Mouse (Mus musculus): ENCODE results near the gene Pcsk4.
"Not testable (repeated sequence)": the region's sequence is repeated elsewhere in the genome, so short reads cannot be mapped to it uniquely, and the experiment has no call there.

Pcsk4 gene

GRCm38 (mm10) chr10:80348244-80348781 lies 19.0 kb upstream of the Pcsk4 start, which contains the start of gene Adamtsl5:
Gene Adamtsl5, minus strand, starts transcription at chr10:80348412.
- no peak for DNase-seq (ENCODE audit: low read depth, low spot score)

DNA sequence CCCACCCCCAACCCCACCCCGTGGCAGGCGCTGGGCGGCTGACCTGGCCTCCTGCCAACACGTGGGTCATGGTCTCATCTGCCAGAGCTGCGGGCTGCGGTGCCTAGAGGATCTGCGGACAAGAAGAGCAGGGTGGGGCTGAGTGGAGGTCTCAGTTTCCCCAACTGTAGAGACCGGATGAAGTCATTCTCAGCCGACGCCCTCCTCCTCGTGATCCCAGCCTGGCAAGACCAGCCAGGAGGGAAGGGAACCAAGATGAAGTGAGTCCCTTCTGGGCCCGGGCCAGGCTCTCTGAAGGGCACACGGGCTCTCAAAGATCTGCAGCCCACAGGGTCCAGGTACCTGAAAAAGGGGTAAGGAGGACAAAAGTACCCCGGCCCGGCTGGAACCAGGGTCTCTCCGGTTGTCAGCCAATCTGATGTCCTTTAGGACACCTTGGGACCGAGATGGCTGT lies 18.2 kb upstream of the Pcsk4 start:
- no peak for DNase-seq (ENCODE audit: low read depth, low spot score)

DNA sequence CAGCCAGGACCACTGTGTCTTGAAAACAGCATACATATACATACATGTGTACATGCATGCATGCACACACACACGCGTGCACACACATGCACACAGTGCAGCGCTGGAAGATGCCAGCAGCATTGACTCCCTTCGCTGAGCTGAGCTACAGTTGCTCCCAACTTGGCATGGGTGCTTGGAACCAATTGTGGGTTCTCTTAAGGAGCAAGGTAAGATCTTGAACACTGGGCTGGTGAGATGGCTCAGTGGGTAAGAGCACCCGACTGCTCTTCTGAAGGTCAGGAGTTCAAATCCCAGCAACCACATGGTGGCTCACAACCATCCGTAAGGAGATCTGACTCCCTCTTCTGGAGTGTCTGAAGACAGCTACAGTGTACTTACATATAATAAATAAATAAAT lies 16.6 kb upstream of the Pcsk4 start:
- not testable (repeated sequence) for DNase-seq (ENCODE audit: low read depth, low spot score)

DNA sequence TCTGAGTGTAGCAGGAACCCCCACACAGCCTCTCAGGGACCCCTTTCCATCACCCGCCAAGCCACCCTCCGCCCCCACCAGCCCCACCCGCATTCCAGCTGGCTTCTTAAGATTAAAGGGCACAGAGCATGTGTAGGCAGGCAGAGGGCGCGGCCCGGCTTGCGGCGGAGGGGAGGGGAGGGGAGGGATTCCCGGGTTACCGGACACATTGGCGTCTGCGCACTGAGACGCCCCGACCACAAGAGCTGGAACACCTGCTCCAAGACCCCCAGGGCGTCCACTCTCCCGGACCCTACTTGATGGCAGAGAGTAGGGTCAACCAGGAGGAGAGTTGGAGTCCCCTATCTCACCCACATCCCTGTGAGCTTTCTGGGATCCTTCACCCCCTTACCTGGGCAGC lies 15.8 kb upstream of the Pcsk4 start:
- DNase-seq (ENCODE audit: low read depth, low spot score), result no peak

DNA sequence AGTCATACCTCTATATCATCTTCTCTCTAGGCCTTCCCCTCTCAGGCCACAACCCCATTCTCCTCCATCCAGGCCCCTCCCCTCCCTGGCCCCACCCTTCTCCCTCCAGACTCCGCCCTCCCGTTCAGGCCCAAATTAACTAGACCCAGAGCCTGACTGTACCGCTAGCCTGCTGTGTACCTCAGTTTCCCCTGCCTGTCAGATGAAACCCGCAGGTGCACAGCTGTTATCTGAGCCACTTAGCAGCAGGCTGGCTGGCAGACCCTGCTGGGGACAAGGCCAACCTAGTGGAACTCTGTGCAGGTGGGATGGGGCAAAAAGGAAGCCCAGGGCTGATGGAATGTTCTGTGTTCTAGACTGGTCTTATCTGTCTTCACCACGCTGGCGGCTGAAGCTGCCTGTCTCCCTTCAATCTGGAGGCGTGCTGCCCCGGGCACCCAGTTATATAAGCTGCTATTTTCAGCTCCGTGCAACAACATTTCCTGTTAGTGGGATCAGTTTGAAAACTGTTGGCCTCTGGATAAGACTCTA lies 14.9 kb upstream of the Pcsk4 start:
- DNase-seq (ENCODE audit: low read depth, low spot score), result no peak

GRCm38 (mm10) chr10:80343425-80343895 lies 14.2 kb upstream of the Pcsk4 start:
- no peak for DNase-seq (ENCODE audit: low read depth, low spot score)

- no peak for DNase-seq (ENCODE audit: low read depth, low spot score)
Observed at GRCm38 (mm10) chr10:80342749-80343424, 13.6 kb upstream of the Pcsk4 start.

DNA sequence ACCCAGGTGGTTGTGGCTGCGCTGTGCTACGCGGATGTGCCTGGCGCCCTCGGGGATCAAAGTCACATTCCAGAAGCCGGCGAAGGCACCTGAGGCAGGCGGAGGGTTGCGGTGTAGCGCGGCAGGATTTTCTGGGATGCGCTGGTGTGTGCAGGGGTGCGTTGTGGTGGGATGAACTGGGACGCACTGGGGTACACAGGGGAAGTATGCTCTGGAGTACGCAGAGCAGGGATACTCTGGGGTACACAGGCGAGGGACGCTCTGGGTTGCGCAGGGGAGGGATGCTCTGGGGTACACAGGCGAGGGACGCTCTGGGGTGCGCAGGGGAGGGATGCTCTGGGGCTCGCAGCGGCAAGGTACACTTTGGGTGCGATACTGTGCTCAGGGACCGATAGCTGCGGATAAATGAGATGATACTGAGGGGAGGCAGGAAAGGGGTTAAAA lies 13.0 kb upstream of the Pcsk4 start:
- no peak for DNase-seq (ENCODE audit: low read depth, low spot score)

GRCm38 (mm10) chr10:80341491-80342304 lies 12.4 kb upstream of the Pcsk4 start:
- DNase-seq (ENCODE audit: low read depth, low spot score), result no peak

- no peak for DNase-seq (ENCODE audit: low read depth, low spot score)
Observed at GRCm38 (mm10) chr10:80341026-80341425, 11.7 kb upstream of the Pcsk4 start.

DNA sequence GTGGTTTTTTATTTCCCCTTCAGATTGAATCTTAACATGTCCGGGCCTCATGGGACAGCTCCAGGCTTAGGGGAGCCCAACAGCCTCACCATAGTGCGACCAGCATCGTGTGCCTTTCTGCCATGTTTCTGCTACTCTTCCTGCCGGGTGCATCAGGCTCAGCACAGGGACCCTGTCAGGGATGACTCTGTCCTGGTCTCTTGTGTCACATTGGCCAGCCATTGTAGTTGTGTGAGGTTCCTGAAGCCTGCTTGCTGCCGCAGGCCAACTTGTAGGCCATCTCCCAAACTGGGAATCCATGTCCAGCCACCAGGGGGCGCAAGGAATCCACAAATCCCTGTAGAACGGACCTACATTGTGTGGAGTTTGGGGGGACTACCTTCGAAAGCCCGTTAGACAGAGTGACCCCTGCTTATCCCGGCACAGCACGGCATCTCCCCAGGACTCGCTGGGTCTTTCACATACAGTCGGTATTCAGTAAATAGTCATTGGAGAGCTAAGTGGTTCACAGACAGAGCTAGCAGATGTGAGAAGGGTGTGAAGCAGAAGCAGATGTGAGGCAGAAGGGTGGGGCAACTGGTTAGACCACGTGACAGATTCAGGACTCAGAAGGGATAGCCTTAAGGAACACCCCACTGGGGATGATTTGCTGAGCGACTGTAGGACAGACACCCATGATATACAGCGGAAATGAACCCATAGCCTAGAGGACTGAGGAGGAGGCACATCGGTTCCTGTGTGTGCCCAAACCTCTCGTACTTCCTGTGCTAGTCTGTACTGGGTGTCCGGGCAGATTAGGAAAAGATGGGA lies 10.8 kb upstream of the Pcsk4 start:
- no peak for DNase-seq (ENCODE audit: low read depth, low spot score)

DNA sequence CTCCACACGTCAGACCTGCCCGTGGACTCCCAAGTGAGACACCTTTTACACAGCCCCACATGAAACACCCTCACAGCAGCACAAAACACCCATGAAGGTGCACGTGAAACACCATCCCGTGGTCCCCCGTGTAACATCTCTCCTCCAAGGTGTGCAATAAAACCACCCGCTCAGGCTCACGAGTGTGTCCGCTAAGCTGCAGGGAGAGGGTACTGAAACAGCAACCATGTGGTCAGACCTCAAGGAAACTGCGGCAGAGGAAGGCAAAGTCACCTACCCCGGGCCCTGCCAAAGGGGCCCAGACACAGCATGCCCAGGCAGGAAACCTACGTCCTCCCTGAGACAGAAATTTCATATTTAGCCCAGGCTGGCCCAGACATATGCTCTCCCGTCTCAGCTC lies 7.0 kb upstream of the Pcsk4 start:
- no peak for DNase-seq (ENCODE audit: low read depth, low spot score)

DNA sequence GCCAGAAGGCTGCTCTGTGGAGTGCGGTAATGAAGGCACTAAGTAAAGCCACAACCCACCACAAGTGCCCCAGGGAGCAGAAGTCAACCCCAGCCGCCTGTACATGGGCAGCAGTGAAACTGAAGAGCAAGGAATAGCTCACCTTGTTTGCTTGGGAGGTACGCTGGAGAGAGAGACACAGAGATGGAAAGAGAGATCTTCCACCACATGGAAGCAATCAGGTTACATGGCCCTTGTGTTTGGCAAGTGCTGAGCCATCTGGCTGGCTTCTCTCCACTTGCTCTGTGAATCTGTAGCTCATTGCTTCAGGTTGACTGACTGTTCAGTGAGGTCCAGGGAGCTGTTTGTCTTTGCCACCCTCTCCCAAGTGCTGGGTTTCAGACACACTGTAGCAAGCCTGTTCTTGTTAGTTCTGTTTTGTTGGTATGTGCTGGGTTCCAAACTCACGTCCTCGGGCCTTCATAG lies 3.3 kb upstream of the Pcsk4 start:
- no peak for DNase-seq (ENCODE audit: low read depth, low spot score)

- no peak for DNase-seq (ENCODE audit: low read depth, low spot score)
Observed at GRCm38 (mm10) chr10:80331636-80332524, 2.6 kb upstream of the Pcsk4 start.

DNA sequence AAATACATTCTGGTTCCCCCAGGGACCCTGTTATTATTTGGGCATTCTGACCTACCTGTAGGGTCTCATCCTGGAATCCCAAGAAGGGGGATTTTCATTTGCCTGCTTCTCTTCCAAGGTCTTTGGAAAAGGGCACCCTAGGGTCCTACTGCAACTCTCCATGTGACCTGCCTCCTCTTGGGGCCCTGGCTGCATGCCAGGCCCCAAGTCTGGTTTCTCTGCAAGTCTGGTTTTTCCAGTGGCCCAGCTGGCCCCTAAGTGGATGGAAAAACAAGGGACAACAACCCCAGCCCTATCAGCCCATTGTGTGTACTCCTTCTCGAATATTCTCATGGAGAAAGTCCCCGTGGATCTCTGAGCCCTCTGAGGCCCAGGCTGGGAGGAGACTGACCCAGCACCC lies 1.6 kb upstream of the Pcsk4 start:
- no peak for DNase-seq (ENCODE audit: low read depth, low spot score)

- DNase-seq (ENCODE audit: low read depth, low spot score), result no peak
Observed at GRCm38 (mm10) chr10:80330084-80330483, 786 bp upstream of the Pcsk4 start.

DNA sequence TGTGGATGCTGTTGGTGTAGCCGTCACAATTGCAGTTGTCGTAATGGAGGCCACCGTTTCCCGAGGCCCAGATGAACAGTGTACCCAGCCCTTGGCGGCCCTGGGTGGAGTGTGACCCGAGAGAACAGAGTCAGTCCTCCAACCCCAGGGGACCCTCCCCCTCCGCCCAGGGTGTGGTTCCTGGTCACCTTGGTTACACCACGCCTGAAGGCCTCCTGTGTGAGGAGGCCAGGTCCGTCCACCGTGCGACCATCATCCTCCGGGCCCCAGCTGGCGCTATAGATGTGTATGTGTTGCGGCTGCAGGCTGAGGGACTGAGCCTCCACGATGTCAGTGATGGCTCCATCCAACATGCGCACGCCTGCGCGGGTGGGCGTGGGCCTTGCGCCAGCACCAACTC lies 4.3 kb downstream of the Pcsk4 start:
- no peak for DNase-seq (ENCODE audit: low read depth, low spot score)

- no peak for DNase-seq (ENCODE audit: low read depth, low spot score)
Observed at GRCm38 (mm10) chr10:80324120-80325037, 4.9 kb downstream of the Pcsk4 start.

Data from telencephalon, adult 2 months (tissue).